Mouse (Mus musculus): ENCODE measurements around the gene Snx29. TPM values are rescaled to one million over a fixed set of nuclear protein-coding genes. Genes with fewer than 3 reads are reported as not detected.
A peak's percentile ranks its signal among the peaks of the same experiment; 100 is the strongest.

Snx29 gene
- polyA plus RNA-seq, 1 experiment from 2014 or later: 10.0 TPM

- H3K9ac ChIP-seq (ENCODE audit: low read length): no peak overlapping the region
- 84% methylated on average over 2 of the region's 2 CpGs for WGBS
- no peaks in the 10 kb centered on the region for H3K36me3 ChIP-seq (ENCODE audit: control insufficient read depth, insufficient read depth, low read length)
- no peak overlapping the region for H3K4me2 ChIP-seq
- no peak for DNase-seq (ENCODE audit: low spot score, missing footprints)
- no peaks in the 10 kb centered on the region for H3K9me3 ChIP-seq (ENCODE audit: control insufficient read depth, low read length)
- no peaks in the 10 kb centered on the region for H3K4me1 ChIP-seq (ENCODE audit: control insufficient read depth, insufficient read depth, low read length)
- H3K27ac ChIP-seq (ENCODE audit: low read depth, low read length): no peak overlapping the region
- ATAC-seq (ENCODE audit: low FRiP score): no peak
- H3K4me3 ChIP-seq (ENCODE audit: low read depth, low read length): no peak overlapping the region
- no peaks in the 10 kb centered on the region for H3K27me3 ChIP-seq (ENCODE audit: control insufficient read depth, insufficient read depth, low read length)
Observed at GRCm38 (mm10) chr16:11652686-11653366, 330.1 kb downstream of the Snx29 start.

- Histone ChIP-seq H3K9me3 (ENCODE audit: control insufficient read depth, low read length) (no peaks in the 10 kb centered on the region), H3K4me2 (no peak overlapping the region), H3K36me3 (ENCODE audit: control insufficient read depth, insufficient read depth, low read length) (no peaks in the 10 kb centered on the region), H3K27me3 (ENCODE audit: control insufficient read depth, insufficient read depth, low read length) (no peaks in the 10 kb centered on the region), H3K27ac (ENCODE audit: low read depth, low read length) (no peak overlapping the region), H3K9ac (ENCODE audit: low read length) (no peak overlapping the region), H3K4me1 (ENCODE audit: control insufficient read depth, insufficient read depth, low read length) (no peaks in the 10 kb centered on the region), H3K4me3 (ENCODE audit: low read depth, low read length) (no peak overlapping the region)
- no peak for DNase-seq (ENCODE audit: low spot score, missing footprints)
- 90% methylated on average over 3 of the region's 3 CpGs for WGBS
- no peak for ATAC-seq (ENCODE audit: low FRiP score)
Observed at GRCm38 (mm10) chr16:11655893-11656292, 333.2 kb downstream of the Snx29 start.

DNA sequence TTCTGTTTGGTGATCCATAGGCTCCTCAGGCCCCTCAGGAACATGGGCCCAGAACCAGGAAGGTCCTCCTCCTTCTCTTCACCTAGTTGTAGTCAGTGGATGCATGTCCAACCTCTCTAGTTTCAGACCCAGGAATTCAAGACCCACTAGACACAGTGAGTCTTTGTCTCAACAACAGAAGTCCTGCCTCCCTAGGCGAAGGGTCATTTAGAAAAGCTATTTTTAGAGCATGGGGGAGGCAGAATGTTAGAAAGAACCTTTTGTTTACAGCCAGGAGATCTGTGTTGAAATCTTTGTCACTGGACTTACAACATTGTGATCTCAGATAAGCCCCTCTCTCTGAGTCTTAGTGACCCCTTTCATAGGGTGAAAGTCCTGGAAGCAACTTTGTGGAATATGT lies 334.4 kb downstream of the Snx29 start:
- H3K9ac ChIP-seq (ENCODE audit: low read length): no peak overlapping the region
- no peak overlapping the region for H3K27ac ChIP-seq (ENCODE audit: low read depth, low read length)
- WGBS: 46% methylated on average over 1 of the region's 1 CpGs
- no peaks in the 10 kb centered on the region for H3K36me3 ChIP-seq (ENCODE audit: control insufficient read depth, insufficient read depth, low read length)
- no peak for ATAC-seq (ENCODE audit: low FRiP score)
- H3K4me2 ChIP-seq: no peak overlapping the region
- no peaks in the 10 kb centered on the region for H3K27me3 ChIP-seq (ENCODE audit: control insufficient read depth, insufficient read depth, low read length)
- no peaks in the 10 kb centered on the region for H3K4me1 ChIP-seq (ENCODE audit: control insufficient read depth, insufficient read depth, low read length)
- peak; percentile 45 for DNase-seq (ENCODE audit: low spot score, missing footprints)
- no peaks in the 10 kb centered on the region for H3K9me3 ChIP-seq (ENCODE audit: control insufficient read depth, low read length)
- no peak overlapping the region for H3K4me3 ChIP-seq (ENCODE audit: low read depth, low read length)

GRCm38 (mm10) chr16:11659111-11659720 lies 336.5 kb downstream of the Snx29 start:
- H3K9me3 ChIP-seq (ENCODE audit: control insufficient read depth, low read length): no peaks in the 10 kb centered on the region
- no peaks in the 10 kb centered on the region for H3K27me3 ChIP-seq (ENCODE audit: control insufficient read depth, insufficient read depth, low read length)
- no peaks in the 10 kb centered on the region for H3K4me1 ChIP-seq (ENCODE audit: control insufficient read depth, insufficient read depth, low read length)
- ATAC-seq (ENCODE audit: low FRiP score) (no peak), DNase-seq (ENCODE audit: low spot score, missing footprints) (peak; percentile 14)
- no peak overlapping the region for H3K27ac ChIP-seq (ENCODE audit: low read depth, low read length)
- no peak overlapping the region for H3K9ac ChIP-seq (ENCODE audit: low read length)
- no peaks in the 10 kb centered on the region for H3K36me3 ChIP-seq (ENCODE audit: control insufficient read depth, insufficient read depth, low read length)
- H3K4me3 ChIP-seq (ENCODE audit: low read depth, low read length): no peak overlapping the region
- H3K4me2 ChIP-seq: no peak overlapping the region
- WGBS: 90% methylated on average over 6 of the region's 6 CpGs

- no peaks in the 10 kb centered on the region for H3K9me3 ChIP-seq (ENCODE audit: control insufficient read depth, low read length)
- H3K4me3 ChIP-seq (ENCODE audit: low read depth, low read length): no peak overlapping the region
- ATAC-seq (ENCODE audit: low FRiP score) (no peak), DNase-seq (ENCODE audit: low spot score, missing footprints) (peak; percentile 10)
- H3K9ac ChIP-seq (ENCODE audit: low read length): no peak overlapping the region
- H3K4me2 ChIP-seq: no peak overlapping the region
- H3K36me3 ChIP-seq (ENCODE audit: control insufficient read depth, insufficient read depth, low read length): no peaks in the 10 kb centered on the region
- H3K4me1 ChIP-seq (ENCODE audit: control insufficient read depth, insufficient read depth, low read length): peaks cover 5% of the 10 kb centered on the region; the same call in 1 of the 2 replicates
- 86% methylated on average over 13 of the region's 13 CpGs for WGBS
- no peaks in the 10 kb centered on the region for H3K27me3 ChIP-seq (ENCODE audit: control insufficient read depth, insufficient read depth, low read length)
- no peak overlapping the region for H3K27ac ChIP-seq (ENCODE audit: low read depth, low read length)
Observed at GRCm38 (mm10) chr16:11664896-11665705, 342.4 kb downstream of the Snx29 start.

DNA sequence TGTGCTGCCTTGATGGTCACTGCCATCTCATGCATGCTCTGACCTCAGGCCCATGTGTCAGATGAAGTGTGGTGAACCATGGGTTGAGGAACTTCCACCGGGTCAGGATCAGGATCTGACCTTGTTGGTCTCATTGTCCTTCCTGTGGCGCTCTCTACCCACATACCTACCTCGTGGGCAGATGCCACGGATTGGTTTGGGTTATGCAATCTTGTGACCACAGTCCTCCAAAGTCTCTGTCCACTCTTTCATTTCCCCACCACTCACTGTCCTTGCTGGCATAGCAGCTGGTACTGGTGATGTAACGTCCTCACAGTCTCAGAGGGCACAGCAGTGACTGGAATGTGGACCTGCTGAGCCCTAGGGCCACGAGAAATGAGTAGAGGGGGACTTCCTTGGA lies 343.2 kb downstream of the Snx29 start:
- H3K36me3 ChIP-seq (ENCODE audit: control insufficient read depth, insufficient read depth, low read length): no peaks in the 10 kb centered on the region
- peaks cover 5% of the 10 kb centered on the region; the same call in 1 of the 2 replicates for H3K4me1 ChIP-seq (ENCODE audit: control insufficient read depth, insufficient read depth, low read length)
- no peaks in the 10 kb centered on the region for H3K9me3 ChIP-seq (ENCODE audit: control insufficient read depth, low read length)
- H3K4me3 ChIP-seq (ENCODE audit: low read depth, low read length): no peak overlapping the region
- H3K27ac ChIP-seq (ENCODE audit: low read depth, low read length): no peak overlapping the region
- no peak overlapping the region for H3K9ac ChIP-seq (ENCODE audit: low read length)
- H3K27me3 ChIP-seq (ENCODE audit: control insufficient read depth, insufficient read depth, low read length): no peaks in the 10 kb centered on the region
- H3K4me2 ChIP-seq: no peak overlapping the region
- DNase-seq (ENCODE audit: low spot score, missing footprints) (peak; percentile 17), ATAC-seq (ENCODE audit: low FRiP score) (no peak)
- 93% methylated on average over 6 of the region's 6 CpGs for WGBS

GRCm38 (mm10) chr16:11668375-11668774 lies 345.7 kb downstream of the Snx29 start:
- no peak for ATAC-seq (ENCODE audit: low FRiP score)
- H3K27me3 ChIP-seq (ENCODE audit: control insufficient read depth, insufficient read depth, low read length): no peaks in the 10 kb centered on the region
- DNase-seq (ENCODE audit: low spot score, missing footprints): peak; percentile 60
- WGBS: 60% methylated on average over 1 of the region's 1 CpGs
- H3K27ac ChIP-seq (ENCODE audit: low read depth, low read length): peak overlapping the region; percentile 17; the same call in 1 of the 2 replicates
- H3K36me3 ChIP-seq (ENCODE audit: control insufficient read depth, insufficient read depth, low read length): no peaks in the 10 kb centered on the region
- no peak overlapping the region for H3K4me3 ChIP-seq (ENCODE audit: low read depth, low read length)
- H3K4me2 ChIP-seq: no peak overlapping the region
- H3K4me1 ChIP-seq (ENCODE audit: control insufficient read depth, insufficient read depth, low read length): peaks cover 5% of the 10 kb centered on the region; the same call in 1 of the 2 replicates
- no peaks in the 10 kb centered on the region for H3K9me3 ChIP-seq (ENCODE audit: control insufficient read depth, low read length)
- no peak overlapping the region for H3K9ac ChIP-seq (ENCODE audit: low read length)

DNA sequence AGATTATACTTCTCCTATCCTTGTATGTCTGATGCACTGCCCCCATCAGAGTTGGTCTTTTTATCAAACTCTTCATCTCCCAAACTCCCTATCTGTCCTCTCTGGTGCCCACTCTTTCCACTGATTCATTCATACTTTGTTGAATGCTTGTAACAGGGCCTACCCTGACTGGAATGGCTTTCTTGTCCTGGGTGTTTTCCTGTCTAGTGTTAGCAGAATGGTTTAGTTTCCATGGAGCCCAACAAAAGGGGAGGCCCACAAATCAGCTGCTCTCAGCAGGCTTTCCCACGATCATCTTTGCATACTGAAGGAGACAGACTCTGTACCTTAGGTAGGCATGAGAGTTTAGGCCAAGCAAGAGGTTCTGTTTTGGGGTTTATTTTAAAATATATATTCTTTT lies 346.2 kb downstream of the Snx29 start:
- no peaks in the 10 kb centered on the region for H3K27me3 ChIP-seq (ENCODE audit: control insufficient read depth, insufficient read depth, low read length)
- peak overlapping the region; percentile 17; the same call in 1 of the 2 replicates for H3K27ac ChIP-seq (ENCODE audit: low read depth, low read length)
- no peak overlapping the region for H3K9ac ChIP-seq (ENCODE audit: low read length)
- no peaks in the 10 kb centered on the region for H3K36me3 ChIP-seq (ENCODE audit: control insufficient read depth, insufficient read depth, low read length)
- peak; percentile 78; the same call in 1 of the 2 replicates for ATAC-seq (ENCODE audit: low FRiP score)
- WGBS: 28% methylated on average over 1 of the region's 1 CpGs
- H3K9me3 ChIP-seq (ENCODE audit: control insufficient read depth, low read length): no peaks in the 10 kb centered on the region
- no peak overlapping the region for H3K4me3 ChIP-seq (ENCODE audit: low read depth, low read length)
- peaks cover 5% of the 10 kb centered on the region; the same call in 1 of the 2 replicates for H3K4me1 ChIP-seq (ENCODE audit: control insufficient read depth, insufficient read depth, low read length)
- no peak overlapping the region for H3K4me2 ChIP-seq
- peak; percentile 81 for DNase-seq (ENCODE audit: low spot score, missing footprints)
